Mouse (Mus musculus): Measurements from ENCODE around the gene Akr1b8. TPM values are rescaled to one million over a fixed set of nuclear protein-coding genes. Genes with fewer than 3 reads are reported as not detected.
"Not testable (repeated sequence)": the region's sequence is repeated elsewhere in the genome, so short reads cannot be mapped to it uniquely, and the experiment has no call there.

The Akr1b8 gene
- polyA plus RNA-seq, 1 experiment from 2014 or later: 15.3 TPM

DNA sequence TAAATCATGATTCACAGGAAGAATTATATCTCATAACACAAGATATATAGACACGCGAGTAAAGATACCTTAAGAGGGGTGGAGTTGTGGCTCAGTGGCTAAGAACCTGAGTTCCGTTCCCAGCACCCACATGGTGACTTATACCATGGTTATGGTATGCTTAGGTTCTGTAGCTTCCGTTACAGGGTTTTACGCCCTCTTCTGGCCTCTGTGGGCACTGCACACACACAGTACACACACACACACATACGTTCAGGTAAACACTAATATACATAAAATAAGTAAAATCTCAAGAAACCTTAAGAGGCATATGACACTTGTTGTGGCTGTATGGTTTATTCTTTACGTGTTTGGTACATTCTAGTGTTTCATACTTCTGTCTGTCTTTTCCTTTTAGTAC, 31.8 kb upstream of the Akr1b8 start:
- Histone ChIP-seq H3K9ac (no peak overlapping the region), H3K36me3 (no peaks in the 10 kb centered on the region), H3K4me3 (no peak overlapping the region), H3K9me3 (replicated peaks) (no peaks in the 10 kb centered on the region), H3K27ac (ENCODE audit: poor library complexity, severe bottlenecking) (no peak overlapping the region), H3K27me3 (replicated peaks) (no peaks in the 10 kb centered on the region), H3K4me1 (replicated peaks) (0 out of 2 replicates have a peak, but pooled peaks cover 3% of the 10 kb centered on the region), H3K4me2 (no peak overlapping the region)
- 91% methylated on average over 7 of the region's 7 CpGs for WGBS
- ATAC-seq (ENCODE audit: insufficient number of reproducible peaks, low FRiP score): no peak

DNA sequence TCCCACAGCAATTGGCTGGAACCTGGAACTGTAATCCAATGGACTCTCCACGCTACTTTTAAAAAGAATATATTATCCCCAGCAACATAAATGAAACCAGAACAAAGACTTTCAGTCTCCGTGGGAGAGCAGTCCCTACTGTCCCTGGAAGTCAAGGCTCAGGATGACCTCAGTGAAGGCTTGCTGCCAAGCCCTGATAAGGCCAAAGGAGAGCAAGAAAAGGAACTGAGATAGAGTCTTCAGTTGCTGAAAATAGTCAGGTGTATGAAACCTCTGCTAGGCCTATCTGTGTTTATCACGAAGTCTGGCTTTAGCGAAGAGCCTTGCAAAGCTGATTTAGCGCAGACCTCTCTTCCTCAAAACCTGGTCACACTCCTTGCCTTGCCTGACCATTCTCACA, 22.5 kb upstream of the Akr1b8 start:
- no peak for ATAC-seq (ENCODE audit: insufficient number of reproducible peaks, low FRiP score)
- Histone ChIP-seq H3K4me1 (replicated peaks) (peaks cover 12% of the 10 kb centered on the region), H3K27ac (ENCODE audit: poor library complexity, severe bottlenecking) (no peak overlapping the region), H3K9ac (no peak overlapping the region), H3K9me3 (replicated peaks) (no peaks in the 10 kb centered on the region), H3K36me3 (no peaks in the 10 kb centered on the region), H3K27me3 (replicated peaks) (no peaks in the 10 kb centered on the region), H3K4me2 (no peak overlapping the region), H3K4me3 (no peak overlapping the region)
- WGBS: 34% methylated on average over 5 of the region's 5 CpGs

DNA sequence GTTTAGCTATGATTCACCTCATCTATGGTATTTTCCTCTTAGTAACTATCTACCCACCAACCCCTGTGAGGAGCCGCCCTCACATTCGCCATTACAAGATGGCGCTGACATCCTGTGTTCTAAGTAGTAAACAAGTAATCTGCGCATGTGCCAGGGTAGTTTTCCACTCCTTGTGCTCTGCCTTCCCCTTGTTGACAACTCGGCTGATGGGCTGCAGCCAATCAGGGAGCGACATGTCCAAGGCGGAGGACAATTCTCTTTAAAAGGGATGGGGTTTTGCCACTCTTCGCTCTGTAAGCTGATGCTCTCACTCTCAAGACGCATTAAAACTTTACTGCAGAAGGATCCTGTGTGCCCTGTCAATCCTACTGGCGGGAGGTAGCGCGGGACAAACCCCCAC, 22.1 kb upstream of the Akr1b8 start:
- ATAC-seq (ENCODE audit: insufficient number of reproducible peaks, low FRiP score); H3K4me2 ChIP-seq; H3K27me3 ChIP-seq (replicated peaks); H3K9me3 ChIP-seq (replicated peaks); H3K27ac ChIP-seq (ENCODE audit: poor library complexity, severe bottlenecking); H3K36me3 ChIP-seq; H3K4me3 ChIP-seq; H3K9ac ChIP-seq: not testable (repeated sequence)
- H3K4me1 ChIP-seq (replicated peaks): peaks cover 12% of the 10 kb centered on the region
- WGBS: 81% methylated on average over 12 of the region's 12 CpGs

DNA sequence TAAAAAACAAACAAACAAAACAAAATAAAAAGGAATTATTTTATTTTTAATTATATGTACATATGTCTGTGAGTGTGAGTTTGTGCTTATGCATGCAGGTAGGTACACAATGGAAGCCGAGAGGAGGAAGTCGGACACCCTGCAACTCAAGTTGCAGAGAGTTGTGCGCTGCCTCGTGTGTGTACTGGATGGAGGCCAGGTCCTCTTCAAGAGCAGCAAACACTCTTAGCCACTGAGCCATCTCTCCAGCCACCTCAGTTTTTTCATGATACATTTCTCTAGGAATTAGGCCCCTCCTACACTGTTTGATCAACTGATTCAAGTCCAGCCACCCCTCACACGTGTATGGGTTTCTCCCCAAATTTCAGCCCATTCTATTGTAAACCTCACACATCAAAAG, 19.2 kb upstream of the Akr1b8 start:
- no peaks in the 10 kb centered on the region for H3K36me3 ChIP-seq
- ATAC-seq (ENCODE audit: insufficient number of reproducible peaks, low FRiP score): no peak
- WGBS: 76% methylated on average over 5 of the region's 5 CpGs
- H3K9ac ChIP-seq: no peak overlapping the region
- H3K4me1 ChIP-seq (replicated peaks): peaks cover 12% of the 10 kb centered on the region
- H3K4me3 ChIP-seq: no peak overlapping the region
- H3K27ac ChIP-seq (ENCODE audit: poor library complexity, severe bottlenecking): no peak overlapping the region
- no peak overlapping the region for H3K4me2 ChIP-seq
- no peaks in the 10 kb centered on the region for H3K9me3 ChIP-seq (replicated peaks)
- H3K27me3 ChIP-seq (replicated peaks): no peaks in the 10 kb centered on the region

DNA sequence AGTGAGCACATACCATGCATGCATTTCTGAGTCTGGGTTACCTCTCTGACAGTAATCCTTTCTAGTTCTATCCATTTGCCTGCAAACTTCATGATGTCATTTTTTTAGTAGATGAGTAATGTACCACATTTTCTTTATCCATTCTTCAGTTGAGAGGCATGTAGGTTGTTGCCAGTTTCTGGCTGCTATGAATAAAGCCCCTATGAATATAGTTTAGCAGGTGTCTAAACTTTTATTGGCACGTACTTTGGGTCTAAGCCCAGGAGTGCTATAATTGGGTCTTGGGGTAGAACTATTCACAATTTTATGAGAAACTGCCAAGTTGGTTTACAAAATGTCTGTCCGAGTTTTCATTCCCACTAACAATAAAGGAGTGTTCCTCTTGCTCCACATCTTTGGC, 16.1 kb upstream of the Akr1b8 start:
- Histone ChIP-seq H3K36me3 (no peaks in the 10 kb centered on the region), H3K27me3 (replicated peaks) (no peaks in the 10 kb centered on the region), H3K4me2 (no peak overlapping the region), H3K9me3 (replicated peaks) (no peaks in the 10 kb centered on the region; the same call in 1 of the 2 replicates), H3K4me1 (replicated peaks) (0 out of 2 replicates have a peak, but pooled peaks cover 4% of the 10 kb centered on the region), H3K27ac (ENCODE audit: poor library complexity, severe bottlenecking) (no peak overlapping the region), H3K4me3 (no peak overlapping the region), H3K9ac (no peak overlapping the region)
- WGBS: 78% methylated on average over 2 of the region's 2 CpGs
- no peak for ATAC-seq (ENCODE audit: insufficient number of reproducible peaks, low FRiP score)

DNA sequence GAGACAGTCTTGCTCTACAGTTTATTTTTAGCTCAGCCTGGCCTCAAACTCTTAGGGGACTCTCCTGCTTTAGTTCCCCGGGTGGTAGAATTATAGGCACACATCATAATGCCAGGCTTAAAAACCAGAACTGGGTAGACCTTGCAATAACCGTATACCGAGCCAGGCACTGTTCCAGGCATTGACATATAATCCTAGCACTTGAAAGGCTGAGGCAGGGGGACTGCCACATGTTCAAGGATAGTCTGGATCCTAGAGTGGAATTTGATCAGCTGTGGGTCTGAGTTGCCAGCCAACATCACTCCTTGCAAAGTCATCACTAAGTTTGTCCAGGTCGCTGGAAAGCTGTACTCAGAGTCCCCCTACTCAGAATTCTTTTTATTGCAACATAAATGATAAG, 11.9 kb upstream of the Akr1b8 start:
- WGBS: 64% methylated on average over 4 of the region's 4 CpGs
- peaks cover 21% of the 10 kb centered on the region for H3K4me1 ChIP-seq (replicated peaks)
- H3K4me2 ChIP-seq: no peak overlapping the region
- no peaks in the 10 kb centered on the region; the same call in 1 of the 2 replicates for H3K9me3 ChIP-seq (replicated peaks)
- H3K27ac ChIP-seq (ENCODE audit: poor library complexity, severe bottlenecking): no peak overlapping the region
- H3K36me3 ChIP-seq: no peaks in the 10 kb centered on the region
- H3K9ac ChIP-seq: no peak overlapping the region
- no peak for ATAC-seq (ENCODE audit: insufficient number of reproducible peaks, low FRiP score)
- no peaks in the 10 kb centered on the region for H3K27me3 ChIP-seq (replicated peaks)
- H3K4me3 ChIP-seq: no peak overlapping the region

DNA sequence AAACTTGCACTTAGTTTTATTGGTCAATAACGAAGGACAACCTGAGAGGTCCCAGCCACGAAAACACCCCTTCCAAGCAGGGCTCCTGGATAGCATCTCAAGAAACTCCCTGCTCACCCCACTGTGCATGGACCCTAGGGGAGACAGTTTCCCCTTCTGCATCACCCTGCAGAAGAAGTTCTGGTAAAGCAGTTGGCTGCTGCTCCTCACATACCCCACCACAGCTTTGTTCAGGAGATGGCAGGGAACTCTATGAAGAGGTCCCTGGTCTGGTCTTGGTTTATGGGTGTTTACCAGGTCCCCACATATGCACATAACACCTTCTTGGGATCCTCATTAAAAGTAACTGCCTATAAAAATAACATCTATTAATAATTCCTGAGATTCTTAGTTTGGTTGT, 11.4 kb upstream of the Akr1b8 start:
- Histone ChIP-seq H3K9me3 (replicated peaks) (no peaks in the 10 kb centered on the region; the same call in 1 of the 2 replicates), H3K4me1 (replicated peaks) (peaks cover 21% of the 10 kb centered on the region)

GRCm38 (mm10) chr6:34343426-34343825, 10.5 kb upstream of the Akr1b8 start:
- H3K9me3 ChIP-seq (replicated peaks): no peaks in the 10 kb centered on the region; the same call in 1 of the 2 replicates
- no peaks in the 10 kb centered on the region for H3K27me3 ChIP-seq (replicated peaks)
- no peaks in the 10 kb centered on the region for H3K36me3 ChIP-seq
- peaks cover 21% of the 10 kb centered on the region for H3K4me1 ChIP-seq (replicated peaks)
- H3K4me3 ChIP-seq: no peak overlapping the region
- 80% methylated on average over 6 of the region's 6 CpGs for WGBS
- H3K27ac ChIP-seq (ENCODE audit: poor library complexity, severe bottlenecking): no peak overlapping the region
- no peak for ATAC-seq (ENCODE audit: insufficient number of reproducible peaks, low FRiP score)
- no peak overlapping the region for H3K9ac ChIP-seq
- no peak overlapping the region for H3K4me2 ChIP-seq

More for the DNA sequence above, 11.4 kb upstream of the Akr1b8 start:
- H3K4me3 ChIP-seq: no peak overlapping the region
- no peak overlapping the region for H3K4me2 ChIP-seq
- no peak overlapping the region for H3K27ac ChIP-seq (ENCODE audit: poor library complexity, severe bottlenecking)
- no peaks in the 10 kb centered on the region for H3K27me3 ChIP-seq (replicated peaks)
- H3K9ac ChIP-seq: no peak overlapping the region
- WGBS: 93% methylated on average over 2 of the region's 2 CpGs
- no peaks in the 10 kb centered on the region for H3K36me3 ChIP-seq
- ATAC-seq (ENCODE audit: insufficient number of reproducible peaks, low FRiP score): no peak

DNA sequence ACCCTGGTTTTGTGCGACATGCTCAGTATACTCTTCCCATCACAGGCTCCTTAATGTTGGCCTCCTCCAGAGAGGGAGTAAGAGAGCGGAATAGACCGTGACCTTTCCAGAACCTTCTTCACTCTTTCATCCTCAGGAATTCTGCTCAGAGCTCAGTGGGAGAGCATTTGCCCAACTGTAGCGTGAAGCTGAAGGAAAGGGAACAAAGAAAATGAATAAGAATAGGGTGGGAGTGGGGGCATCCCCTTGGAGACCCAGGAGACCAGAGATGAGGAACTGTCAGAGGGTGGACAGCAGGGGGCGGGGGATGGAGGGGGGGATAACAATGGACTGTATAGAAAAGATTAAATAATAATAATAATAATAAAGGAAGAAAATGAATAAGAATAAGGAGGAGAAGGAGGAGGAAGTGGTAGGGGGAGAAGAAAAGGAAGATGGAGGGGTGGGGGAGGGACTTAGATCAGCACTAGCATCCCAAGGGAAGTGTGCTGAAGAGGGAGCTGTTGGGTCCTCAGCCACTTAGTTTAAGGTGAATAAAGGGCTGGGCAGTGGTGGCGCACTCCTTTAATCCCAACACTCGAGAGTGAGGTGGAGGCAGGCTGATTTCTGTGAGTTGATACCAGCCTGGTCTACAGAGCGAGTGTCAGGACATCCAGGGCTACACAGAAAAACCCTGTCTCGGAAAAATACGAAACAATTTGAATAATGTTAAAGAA, 9.6 kb upstream of the Akr1b8 start:
- no peaks in the 10 kb centered on the region for H3K36me3 ChIP-seq

DNA sequence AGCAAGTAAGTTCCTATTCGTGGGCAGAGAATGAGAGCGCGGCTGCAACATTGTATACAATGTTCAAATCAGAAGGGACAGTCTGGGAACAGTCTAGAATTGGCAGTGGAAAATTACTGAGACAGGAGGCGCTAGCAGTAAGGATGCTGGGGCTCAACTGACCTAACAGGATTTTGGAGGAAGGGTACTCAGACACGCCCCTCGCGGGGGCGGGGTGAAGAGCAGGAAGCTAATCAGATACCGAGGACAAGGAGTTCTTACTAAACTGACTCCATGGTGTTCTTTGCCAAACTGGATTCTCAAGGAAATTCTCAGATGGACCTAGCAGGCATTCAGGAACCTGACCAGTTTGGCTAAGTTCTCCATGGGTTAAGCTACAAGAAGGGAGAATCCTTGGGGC, 9.0 kb upstream of the Akr1b8 start:
- no peaks in the 10 kb centered on the region for H3K36me3 ChIP-seq
- 20% methylated on average over 9 of the region's 9 CpGs for WGBS
- ATAC-seq (ENCODE audit: insufficient number of reproducible peaks, low FRiP score): no peak
- no peak overlapping the region for H3K9ac ChIP-seq
- 0 out of 2 replicates have a peak overlapping the region, but pooled peaks have one; percentile 13 for H3K27ac ChIP-seq (ENCODE audit: poor library complexity, severe bottlenecking)
- no peaks in the 10 kb centered on the region for H3K27me3 ChIP-seq (replicated peaks)
- no peaks in the 10 kb centered on the region; the same call in 1 of the 2 replicates for H3K9me3 ChIP-seq (replicated peaks)
- H3K4me2 ChIP-seq: peak overlapping the region; percentile 14; the same call in 1 of the 2 replicates
- H3K4me3 ChIP-seq: no peak overlapping the region
- peaks cover 21% of the 10 kb centered on the region for H3K4me1 ChIP-seq (replicated peaks)

More for the DNA sequence above, 9.6 kb upstream of the Akr1b8 start:
- H3K9me3 ChIP-seq (replicated peaks): no peaks in the 10 kb centered on the region; the same call in 1 of the 2 replicates
- H3K4me2 ChIP-seq: no peak overlapping the region
- H3K4me3 ChIP-seq: no peak overlapping the region
- peaks cover 21% of the 10 kb centered on the region for H3K4me1 ChIP-seq (replicated peaks)
- 57% methylated on average over 10 of the region's 10 CpGs for WGBS
- no peak for ATAC-seq (ENCODE audit: insufficient number of reproducible peaks, low FRiP score)
- H3K27ac ChIP-seq (ENCODE audit: poor library complexity, severe bottlenecking): no peak overlapping the region
- no peaks in the 10 kb centered on the region for H3K27me3 ChIP-seq (replicated peaks)
- no peak overlapping the region for H3K9ac ChIP-seq

GRCm38 (mm10) chr6:34346096-34346898, 7.6 kb upstream of the Akr1b8 start:
- H3K4me1 ChIP-seq (replicated peaks): peaks cover 26% of the 10 kb centered on the region
- 39% methylated on average over 14 of the region's 14 CpGs for WGBS
- peak; percentile 78 for ATAC-seq (ENCODE audit: insufficient number of reproducible peaks, low FRiP score)
- H3K9me3 ChIP-seq (replicated peaks): no peaks in the 10 kb centered on the region
- H3K36me3 ChIP-seq: no peaks in the 10 kb centered on the region
- no peak overlapping the region for H3K9ac ChIP-seq
- H3K27me3 ChIP-seq (replicated peaks): no peaks in the 10 kb centered on the region
- no peak overlapping the region for H3K27ac ChIP-seq (ENCODE audit: poor library complexity, severe bottlenecking)
- 0 out of 2 replicates have a peak overlapping the region, but pooled peaks have one; percentile 9 for H3K4me3 ChIP-seq
- H3K4me2 ChIP-seq: peak overlapping the region; percentile 40; the same call in 1 of the 2 replicates

All from heart, embryonic 12.5 days (tissue).